Mouse (Mus musculus) heart, embryonic 15.5 days (tissue): ENCODE measurements at regions not wholly inside any gene's neighbourhood (a gene's known extent, or its start where the extent isn't known, plus 50 kb on each side); places are given as distances from the start of the nearest gene placed in this dataset.

Experiments
- ATAC-seq: fragments of 200-750 bp; cut with Nextera tagmentation; replicated peaks from 2 replicates; pipeline ENCODE4 v1.8.0; 2017; ENCODE audit warnings: low read depth, moderate TSS enrichment; ENCODE audit not compliant: insufficient number of reproducible peaks, insufficient read depth, low FRiP score
- H3K27ac ChIP-seq: fragments of 300-500 bp; sonication (generic); 2 replicates; pipeline ENCODE4 v1.5.1; 2015; ENCODE audit warnings: mild to moderate bottlenecking, inconsistent platforms
- H3K27me3 ChIP-seq: fragments of 300-500 bp; sonication (generic); 2 replicates; pipeline ENCODE4 v1.6.1; 2015; ENCODE audit warnings: inconsistent platforms
- H3K36me3 ChIP-seq: fragments of 300-500 bp; sonication (generic); 2 replicates; pipeline ENCODE4 v1.6.1; 2015; ENCODE audit warnings: mild to moderate bottlenecking, inconsistent platforms
- H3K4me1 ChIP-seq: fragments of 300-500 bp; sonication (generic); replicated peaks from 2 replicates; pipeline ENCODE4 v1.6.1; 2015; ENCODE audit warnings: inconsistent platforms
- H3K4me2 ChIP-seq: fragments of 300-500 bp; sonication (generic); 2 replicates; pipeline ENCODE4 v1.6.1; 2015; ENCODE audit warnings: inconsistent platforms, mild to moderate bottlenecking, moderate library complexity
- H3K4me3 ChIP-seq: fragments of 300-500 bp; sonication (generic); 2 replicates; pipeline ENCODE4 v1.5.1; 2015; ENCODE audit warnings: mild to moderate bottlenecking, inconsistent platforms
- H3K9ac ChIP-seq: fragments of 300-500 bp; sonication (generic); 2 replicates; pipeline ENCODE4 v1.6.1; 2015; ENCODE audit warnings: mild to moderate bottlenecking, inconsistent platforms
- H3K9me3 ChIP-seq: fragments of 300-500 bp; sonication (generic); replicated peaks from 2 replicates; pipeline ENCODE4 v1.6.1; 2016; ENCODE audit warnings: inconsistent platforms
- WGBS: fragments of 180-500 bp; shearing (Covaris S2); methylation state at CpG from one replicate; pipeline ENCODE4 v1.1.7; 2015; ENCODE audit warnings: mixed read lengths; 5-methylcytosine and 5-hydroxymethylcytosine counted together

- no peak overlapping the region for H3K4me3 ChIP-seq
- H3K27ac ChIP-seq, result no peak overlapping the region
- H3K9ac ChIP-seq, result no peak overlapping the region
- ATAC-seq, result no peak
- no peak overlapping the region for H3K4me2 ChIP-seq
- H3K4me1 ChIP-seq, result peaks cover 37% of the 10 kb centered on the region
- 0 out of 2 replicates have a peak, but pooled peaks cover 4% of the 10 kb centered on the region for H3K27me3 ChIP-seq
- no peaks in the 10 kb centered on the region for H3K36me3 ChIP-seq
- no peaks in the 10 kb centered on the region for H3K9me3 ChIP-seq
- 69% methylated on average over 1 of the region's 1 CpGs for WGBS
Measured at GRCm38 (mm10) chr11:79787766-79788165, 174.4 kb downstream of the Utp6 start.

DNA sequence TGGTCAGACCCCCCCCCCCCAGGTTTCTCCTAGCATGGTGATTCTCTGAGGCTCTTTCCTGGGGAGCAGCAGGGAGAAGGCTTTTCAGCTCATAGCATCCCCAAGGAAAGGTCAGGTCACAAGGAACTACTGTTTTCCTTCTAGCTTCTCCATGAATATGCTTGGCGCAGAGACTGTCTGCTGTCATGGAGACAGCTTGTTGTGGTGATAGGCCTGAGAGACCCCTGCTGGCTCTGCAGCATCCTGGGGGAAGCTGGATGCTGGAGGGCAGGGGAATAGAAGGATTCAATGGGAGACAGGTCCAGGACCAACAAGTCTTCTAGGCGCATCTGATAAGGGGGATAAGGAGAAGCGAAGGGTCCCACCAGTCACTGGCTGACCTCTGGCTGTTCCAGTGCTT, 178.1 kb downstream of the Utp6 start:
- H3K36me3 ChIP-seq, result no peaks in the 10 kb centered on the region
- 67% methylated on average over 3 of the region's 3 CpGs for WGBS
- no peak overlapping the region for H3K27ac ChIP-seq
- 0 out of 2 replicates have a peak, but pooled peaks cover 4% of the 10 kb centered on the region for H3K27me3 ChIP-seq
- H3K9me3 ChIP-seq, result no peaks in the 10 kb centered on the region
- no peak for ATAC-seq
- H3K4me3 ChIP-seq, result no peak overlapping the region
- no peak overlapping the region for H3K4me2 ChIP-seq
- no peak overlapping the region for H3K9ac ChIP-seq
- peaks cover 19% of the 10 kb centered on the region for H3K4me1 ChIP-seq

GRCm38 (mm10) chr11:79781966-79782365, 180.2 kb downstream of the Utp6 start:
- WGBS, result 72% methylated on average over 5 of the region's 5 CpGs
- Histone ChIP-seq H3K27me3 (0 out of 2 replicates have a peak, but pooled peaks cover 4% of the 10 kb centered on the region), H3K4me3 (no peak overlapping the region), H3K9ac (no peak overlapping the region), H3K4me1 (peaks cover 27% of the 10 kb centered on the region), H3K36me3 (no peaks in the 10 kb centered on the region), H3K9me3 (no peaks in the 10 kb centered on the region), H3K27ac (no peak overlapping the region), H3K4me2 (no peak overlapping the region)
- ATAC-seq, result no peak

GRCm38 (mm10) chr11:79779756-79780155, 182.4 kb downstream of the Utp6 start:
- no peak for ATAC-seq
- H3K27ac ChIP-seq, result no peak overlapping the region
- H3K4me3 ChIP-seq, result no peak overlapping the region
- H3K4me2 ChIP-seq, result no peak overlapping the region
- H3K4me1 ChIP-seq, result peaks cover 34% of the 10 kb centered on the region
- no peaks in the 10 kb centered on the region for H3K9me3 ChIP-seq
- 65% methylated on average over 5 of the region's 5 CpGs for WGBS
- H3K27me3 ChIP-seq, result 0 out of 2 replicates have a peak, but pooled peaks cover 4% of the 10 kb centered on the region
- no peaks in the 10 kb centered on the region for H3K36me3 ChIP-seq
- no peak overlapping the region for H3K9ac ChIP-seq

GRCm38 (mm10) chr11:79778522-79778921, 183.7 kb downstream of the Utp6 start:
- peak overlapping the region; percentile 58 for H3K27ac ChIP-seq
- no peak overlapping the region for H3K9ac ChIP-seq
- H3K4me3 ChIP-seq, result no peak overlapping the region
- no peaks in the 10 kb centered on the region for H3K27me3 ChIP-seq
- ATAC-seq, result peak; percentile 64
- peaks cover 40% of the 10 kb centered on the region for H3K4me1 ChIP-seq
- 51% methylated on average over 5 of the region's 5 CpGs for WGBS
- no peaks in the 10 kb centered on the region for H3K9me3 ChIP-seq
- no peak overlapping the region for H3K4me2 ChIP-seq
- H3K36me3 ChIP-seq, result no peaks in the 10 kb centered on the region

GRCm38 (mm10) chr11:79777988-79778387, 184.2 kb downstream of the Utp6 start:
- no peak overlapping the region for H3K4me2 ChIP-seq
- no peak overlapping the region for H3K4me3 ChIP-seq
- H3K9ac ChIP-seq, result no peak overlapping the region
- H3K9me3 ChIP-seq, result no peaks in the 10 kb centered on the region
- no peaks in the 10 kb centered on the region for H3K36me3 ChIP-seq
- H3K27ac ChIP-seq, result peak overlapping the region; percentile 58
- H3K4me1 ChIP-seq, result peaks cover 42% of the 10 kb centered on the region
- 25% methylated on average over 2 of the region's 2 CpGs for WGBS
- ATAC-seq, result peak; percentile 80
- H3K27me3 ChIP-seq, result no peaks in the 10 kb centered on the region

DNA sequence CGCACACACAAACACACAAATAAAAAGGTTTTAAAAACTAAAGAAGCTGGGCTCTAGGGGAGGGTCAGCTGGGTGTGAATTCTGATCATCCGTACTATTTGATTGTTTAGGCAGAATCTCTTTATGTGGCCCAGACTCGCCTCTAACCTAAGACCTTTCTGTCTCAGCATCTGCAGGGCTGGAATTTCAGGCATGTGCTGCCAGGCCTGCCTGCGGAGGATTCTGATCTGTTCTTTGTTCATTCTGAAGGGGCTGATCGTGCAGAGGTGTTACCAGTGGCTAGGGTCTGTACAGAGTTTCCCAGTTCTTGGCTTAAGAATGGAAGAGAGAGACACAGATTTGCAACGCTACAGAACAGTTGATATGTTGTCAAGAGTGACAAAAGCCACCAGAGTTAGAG, 185.6 kb downstream of the Rab11fip4 start:
- ATAC-seq, result no peak
- Histone ChIP-seq H3K4me3 (no peak overlapping the region), H3K27ac (no peak overlapping the region), H3K4me1 (peaks cover 42% of the 10 kb centered on the region), H3K27me3 (no peaks in the 10 kb centered on the region), H3K9ac (no peak overlapping the region), H3K36me3 (no peaks in the 10 kb centered on the region), H3K9me3 (no peaks in the 10 kb centered on the region), H3K4me2 (no peak overlapping the region)
- 38% methylated on average over 6 of the region's 6 CpGs for WGBS

GRCm38 (mm10) chr11:79773755-79774154, 182.7 kb downstream of the Rab11fip4 start:
- H3K27me3 ChIP-seq, result no peaks in the 10 kb centered on the region
- no peaks in the 10 kb centered on the region for H3K9me3 ChIP-seq
- WGBS, result 28% methylated on average over 1 of the region's 1 CpGs
- peak overlapping the region; percentile 49 for H3K27ac ChIP-seq
- 0 out of 2 replicates have a peak, but pooled peaks have one; percentile 23 for ATAC-seq
- H3K9ac ChIP-seq, result no peak overlapping the region
- peaks cover 36% of the 10 kb centered on the region for H3K4me1 ChIP-seq
- H3K36me3 ChIP-seq, result no peaks in the 10 kb centered on the region
- H3K4me3 ChIP-seq, result no peak overlapping the region
- H3K4me2 ChIP-seq, result no peak overlapping the region

GRCm38 (mm10) chr11:79771431-79771830, 180.4 kb downstream of the Rab11fip4 start:
- H3K4me2 ChIP-seq, result no peak overlapping the region
- peaks cover 14% of the 10 kb centered on the region for H3K4me1 ChIP-seq
- WGBS, result 31% methylated on average over 3 of the region's 3 CpGs
- no peaks in the 10 kb centered on the region for H3K36me3 ChIP-seq
- ATAC-seq, result 0 out of 2 replicates have a peak, but pooled peaks have one; percentile 53
- H3K4me3 ChIP-seq, result no peak overlapping the region
- H3K27me3 ChIP-seq, result no peaks in the 10 kb centered on the region
- H3K9me3 ChIP-seq, result no peaks in the 10 kb centered on the region
- H3K27ac ChIP-seq, result no peak overlapping the region
- no peak overlapping the region for H3K9ac ChIP-seq

DNA sequence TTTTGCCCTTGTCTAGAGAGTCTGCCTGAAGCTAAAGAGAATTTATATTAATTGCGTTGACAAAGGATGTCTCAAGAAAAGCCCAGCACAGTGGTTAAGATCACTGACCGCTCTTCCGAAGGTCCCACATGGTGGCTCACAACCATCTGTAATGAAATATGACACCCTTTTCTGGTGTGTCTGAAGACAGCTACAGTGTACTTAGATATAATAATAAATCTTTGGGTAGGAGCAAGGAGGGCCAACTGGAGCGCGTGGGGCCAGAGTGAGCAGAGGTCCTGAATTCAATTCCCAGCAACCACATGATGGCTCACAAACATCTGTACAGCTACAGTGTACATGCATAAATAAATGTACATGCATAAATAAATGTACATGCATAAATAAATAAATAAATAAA, 176.1 kb downstream of the Rab11fip4 start:
- Histone ChIP-seq H3K4me1 (peaks cover 5% of the 10 kb centered on the region), H3K36me3 (no peaks in the 10 kb centered on the region)
- ATAC-seq, result no peak

DNA sequence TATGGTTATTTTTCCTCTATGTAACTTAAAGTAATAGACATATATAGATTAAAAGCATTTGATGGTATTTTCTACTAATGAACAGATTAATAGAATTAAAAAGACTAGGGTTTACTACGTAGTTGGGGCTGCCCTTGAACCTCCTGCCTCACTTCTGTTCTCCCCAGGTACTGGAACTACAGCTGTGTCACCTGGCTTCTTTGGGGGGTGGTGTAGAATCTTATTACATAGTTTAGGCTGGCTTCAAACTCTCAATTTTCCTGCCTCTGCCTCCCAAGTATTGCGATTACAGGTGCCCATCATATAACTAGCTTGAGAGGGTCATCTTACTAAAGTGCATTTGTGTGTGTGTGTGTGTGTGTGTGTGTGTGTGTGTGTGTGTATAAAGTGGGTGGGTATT, 175.0 kb downstream of the Rab11fip4 start:
- H3K9me3 ChIP-seq, result no peaks in the 10 kb centered on the region
- H3K9ac ChIP-seq, result no peak overlapping the region
- 95% methylated on average over 2 of the region's 2 CpGs for WGBS
- ATAC-seq, result no peak
- H3K4me1 ChIP-seq, result peaks cover under 1% of the 10 kb centered on the region
- H3K4me2 ChIP-seq, result no peak overlapping the region
- H3K27ac ChIP-seq, result no peak overlapping the region
- H3K4me3 ChIP-seq, result no peak overlapping the region
- H3K36me3 ChIP-seq, result no peaks in the 10 kb centered on the region
- no peaks in the 10 kb centered on the region for H3K27me3 ChIP-seq

More for the DNA sequence above, 176.1 kb downstream of the Rab11fip4 start:
- 90% methylated on average over 5 of the region's 5 CpGs for WGBS
- H3K27ac ChIP-seq, result no peak overlapping the region
- no peak overlapping the region for H3K4me2 ChIP-seq
- H3K27me3 ChIP-seq, result no peaks in the 10 kb centered on the region
- no peak overlapping the region for H3K9ac ChIP-seq
- H3K4me3 ChIP-seq, result no peak overlapping the region
- H3K9me3 ChIP-seq, result no peaks in the 10 kb centered on the region

GRCm38 (mm10) chr11:79765396-79765795, 174.4 kb downstream of the Rab11fip4 start:
- Histone ChIP-seq H3K4me2 (no peak overlapping the region), H3K4me1 (no peaks in the 10 kb centered on the region), H3K27ac (no peak overlapping the region), H3K9me3 (no peaks in the 10 kb centered on the region), H3K9ac (no peak overlapping the region), H3K27me3 (no peaks in the 10 kb centered on the region), H3K4me3 (no peak overlapping the region), H3K36me3 (no peaks in the 10 kb centered on the region)
- no peak for ATAC-seq
- 65% methylated on average over 2 of the region's 2 CpGs for WGBS
